Mouse (Mus musculus) limb, embryonic 13.5 days (tissue): ENCODE results near the gene Ggcx. TPM values are rescaled to one million over a fixed set of nuclear protein-coding genes. Genes with fewer than 3 reads are reported as not detected.
"Not testable (repeated sequence)": the region's sequence is repeated elsewhere in the genome, so short reads cannot be mapped to it uniquely, and the experiment has no call there.

Experiments used
- ATAC-seq: fragments of 200-750 bp; cut with Nextera tagmentation; 2 replicates; pipeline ENCODE4 v1.8.0; 2017; ENCODE audit warnings: low read depth, moderate number of reproducible peaks, moderate TSS enrichment; ENCODE audit not compliant: low FRiP score
- H3K27ac ChIP-seq: fragments of 300-500 bp; sonication (generic); 2 replicates; pipeline ENCODE4 v1.5.1; 2015; ENCODE audit warnings: inconsistent platforms, mild to moderate bottlenecking, moderate library complexity
- H3K27me3 ChIP-seq: fragments of 300-500 bp; sonication (generic); 2 replicates; pipeline ENCODE4 v1.6.1; 2015; ENCODE audit warnings: mild to moderate bottlenecking, inconsistent platforms
- H3K36me3 ChIP-seq: fragments of 300-500 bp; sonication (generic); 2 replicates; pipeline ENCODE4 v1.6.1; 2015; ENCODE audit warnings: inconsistent platforms, mild to moderate bottlenecking, moderate library complexity
- H3K4me1 ChIP-seq: fragments of 300-500 bp; sonication (generic); 2 replicates; pipeline ENCODE4 v1.6.1; 2015; ENCODE audit warnings: inconsistent platforms
- H3K4me2 ChIP-seq: fragments of 300-500 bp; sonication (generic); replicated peaks from 2 replicates; pipeline ENCODE4 v1.6.1; 2015; ENCODE audit warnings: inconsistent platforms, mild to moderate bottlenecking, moderate library complexity
- H3K4me3 ChIP-seq: fragments of 300-500 bp; sonication (generic); 2 replicates; pipeline ENCODE4 v1.5.1; 2015; ENCODE audit warnings: moderate library complexity, mild to moderate bottlenecking, inconsistent platforms
- H3K9ac ChIP-seq: fragments of 300-500 bp; sonication (generic); 2 replicates; pipeline ENCODE4 v1.6.1; 2015; ENCODE audit warnings: mild to moderate bottlenecking, inconsistent platforms
- H3K9me3 ChIP-seq: fragments of 300-500 bp; sonication (generic); 2 replicates; pipeline ENCODE4 v1.6.1; 2016; ENCODE audit warnings: inconsistent platforms
- WGBS: fragments of 180-500 bp; shearing (Covaris S2); methylation state at CpG from one replicate; pipeline ENCODE4 v1.1.7; 2015; 5-methylcytosine and 5-hydroxymethylcytosine counted together
- polyA plus RNA-seq: library from polyadenylated mRNA; unstranded; fragments of >200 nt; fragmentation: Nextera tagmentation; extraction: Ambion mirVana; gene quantifications from 2 replicates; pipeline ENCODE4 v1.2.1, GENCODE M21; 2015

Ggcx gene
- polyA plus RNA-seq, 1 experiment from 2014 or later = 47.8 TPM

GRCm38 (mm10) chr6:72438862-72439354, 24.8 kb downstream of the Ggcx start:
- ATAC-seq = peak; percentile 42
- peaks cover 34% of the 10 kb centered on the region for H3K36me3 ChIP-seq
- H3K27me3 ChIP-seq = no peaks in the 10 kb centered on the region
- under 1% methylated on average over 57 of the region's 57 CpGs for WGBS
- H3K4me2 ChIP-seq = peak overlapping the region; percentile 85
- peak overlapping the region; percentile 99 for H3K27ac ChIP-seq
- peak overlapping the region; percentile 99 for H3K9ac ChIP-seq
- H3K9me3 ChIP-seq = no peaks in the 10 kb centered on the region
- H3K4me1 ChIP-seq = peaks cover 41% of the 10 kb centered on the region
- peak overlapping the region; percentile 89 for H3K4me3 ChIP-seq

GRCm38 (mm10) chr6:72439355-72440185, 25.5 kb downstream of the Ggcx start, which contains the start of gene Mat2a:
Mat2a (minus strand) TSS chr6:72439558.
- Histone ChIP-seq H3K4me2 (peak within 1 kb of the TSS; percentile 85), H3K27me3 (no peaks in the 10 kb centered on the region), H3K4me1 (peaks cover 41% of the 10 kb centered on the region), H3K27ac (peak within 1 kb of the TSS; percentile 99), H3K36me3 (peaks cover 29% of the 10 kb centered on the region), H3K9ac (peak within 1 kb of the TSS; percentile 99), H3K4me3 (peak within 1 kb of the TSS; percentile 89), H3K9me3 (no peaks in the 10 kb centered on the region)
- peak; percentile 90 for ATAC-seq
- WGBS = under 1% methylated on average over 77 of the region's 77 CpGs

DNA sequence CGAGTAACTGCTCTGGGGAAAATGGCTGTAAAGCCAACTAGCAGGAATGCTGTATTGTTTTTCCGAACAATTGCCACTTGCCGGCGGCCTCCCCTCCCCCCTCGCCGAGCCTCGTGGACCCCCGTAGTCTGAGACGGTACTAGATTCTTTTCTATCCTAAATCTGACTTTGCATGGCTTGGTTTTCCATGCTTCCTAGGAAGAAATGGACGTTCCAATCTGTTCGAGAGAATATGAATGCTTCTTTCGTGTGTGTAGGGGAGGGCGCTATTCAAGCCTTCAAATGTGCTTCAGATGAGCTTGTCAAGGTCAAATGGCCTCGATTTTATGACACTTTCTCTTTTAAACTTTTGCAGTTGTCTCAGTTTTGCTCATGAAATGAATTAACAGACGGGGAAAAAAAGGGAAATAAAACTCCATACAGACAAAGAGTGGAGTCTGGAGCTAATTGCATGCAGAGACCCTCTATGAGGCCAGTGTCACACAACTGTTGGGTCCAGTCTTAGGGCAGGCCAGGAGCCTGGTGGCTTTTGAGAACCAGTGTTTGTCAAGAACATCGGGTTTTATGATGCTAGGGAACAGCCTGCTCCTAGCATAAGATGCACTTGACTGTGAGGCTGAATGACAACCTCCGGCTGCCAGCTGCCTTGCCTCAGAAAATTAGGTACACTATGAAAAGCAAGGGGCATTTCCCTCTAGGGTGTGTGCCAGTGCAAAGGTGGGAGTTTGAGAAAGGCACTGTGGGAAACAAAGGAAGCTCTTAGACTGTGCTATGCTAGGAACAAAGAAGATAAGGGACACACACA, 26.3 kb downstream of the Ggcx start:
- Histone ChIP-seq H3K27me3 (no peaks in the 10 kb centered on the region), H3K9me3 (no peaks in the 10 kb centered on the region), H3K4me3 (peak overlapping the region; percentile 89), H3K9ac (peak overlapping the region; percentile 99), H3K4me1 (peaks cover 36% of the 10 kb centered on the region), H3K4me2 (peak overlapping the region; percentile 69), H3K36me3 (peaks cover 21% of the 10 kb centered on the region), H3K27ac (peak overlapping the region; percentile 99)
- 9% methylated on average over 17 of the region's 17 CpGs for WGBS
- ATAC-seq = no peak; the same call in 1 of the 2 replicates

DNA sequence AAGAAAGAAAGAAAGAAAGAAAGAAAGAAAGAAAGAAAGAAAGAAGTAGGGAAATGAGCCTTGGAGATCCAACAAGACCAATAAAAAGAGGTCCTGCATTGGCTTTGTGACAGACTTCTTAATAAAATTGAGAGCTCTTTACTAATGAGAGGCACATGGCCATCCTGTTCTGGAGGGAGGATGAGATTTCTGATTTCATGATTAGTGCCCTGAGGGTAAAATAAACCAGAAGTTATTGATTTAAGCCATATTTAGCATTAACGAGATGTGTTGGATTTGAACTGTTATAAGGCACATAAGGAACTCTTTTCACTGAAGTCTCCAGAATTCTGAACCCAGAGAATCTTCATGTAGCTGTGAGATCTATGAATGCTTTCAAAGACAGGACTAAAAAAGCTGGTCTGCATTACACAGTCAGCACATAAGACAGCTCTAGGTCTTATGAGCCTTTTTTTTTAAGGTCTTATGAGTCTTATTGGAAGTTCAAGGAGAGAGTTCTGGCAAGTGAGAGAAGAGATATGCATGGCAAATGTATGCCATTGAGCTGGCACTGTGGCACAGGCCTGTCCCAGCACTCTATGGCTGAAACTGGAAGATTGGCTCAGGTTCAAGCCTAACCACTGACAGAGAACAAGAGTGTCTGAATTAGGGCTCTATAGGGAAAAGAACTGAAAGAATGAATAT, 29.0 kb downstream of the Ggcx start:
- H3K36me3 ChIP-seq = no peaks in the 10 kb centered on the region
- H3K27me3 ChIP-seq = no peaks in the 10 kb centered on the region
- 27% methylated on average over 1 of the region's 1 CpGs for WGBS
- H3K9ac ChIP-seq = no peak overlapping the region
- no peak overlapping the region for H3K27ac ChIP-seq
- no peak overlapping the region for H3K4me2 ChIP-seq
- no peak overlapping the region for H3K4me3 ChIP-seq
- no peaks in the 10 kb centered on the region for H3K9me3 ChIP-seq
- ATAC-seq = no peak
- peaks cover 18% of the 10 kb centered on the region for H3K4me1 ChIP-seq

GRCm38 (mm10) chr6:72445011-72445410, 30.9 kb downstream of the Ggcx start:
- H3K27me3 ChIP-seq = no peaks in the 10 kb centered on the region
- no peaks in the 10 kb centered on the region for H3K36me3 ChIP-seq
- ATAC-seq = no peak

GRCm38 (mm10) chr6:72447487-72447886, 33.4 kb downstream of the Ggcx start:
- Histone ChIP-seq H3K9ac (no peak overlapping the region), H3K36me3 (no peaks in the 10 kb centered on the region), H3K27ac (no peak overlapping the region), H3K4me3 (no peak overlapping the region), H3K4me2 (no peak overlapping the region), H3K4me1 (no peaks in the 10 kb centered on the region), H3K9me3 (no peaks in the 10 kb centered on the region), H3K27me3 (no peaks in the 10 kb centered on the region)
- 77% methylated on average over 2 of the region's 2 CpGs for WGBS
- ATAC-seq = no peak

More at GRCm38 (mm10) chr6:72445011-72445410, 30.9 kb downstream of the Ggcx start:
- no peaks in the 10 kb centered on the region for H3K9me3 ChIP-seq
- H3K27ac ChIP-seq = no peak overlapping the region
- H3K4me1 ChIP-seq = peaks cover 15% of the 10 kb centered on the region
- no peak overlapping the region for H3K9ac ChIP-seq
- H3K4me3 ChIP-seq = no peak overlapping the region
- H3K4me2 ChIP-seq = no peak overlapping the region

- H3K4me3 ChIP-seq, H3K9me3 ChIP-seq, H3K27me3 ChIP-seq, H3K27ac ChIP-seq, H3K4me2 ChIP-seq, H3K9ac ChIP-seq, H3K36me3 ChIP-seq, ATAC-seq: not testable (repeated sequence)
- 61% methylated on average over 2 of the region's 2 CpGs for WGBS
- H3K4me1 ChIP-seq = peaks cover 13% of the 10 kb centered on the region
Measured at GRCm38 (mm10) chr6:72451778-72452177, 37.7 kb downstream of the Ggcx start.

DNA sequence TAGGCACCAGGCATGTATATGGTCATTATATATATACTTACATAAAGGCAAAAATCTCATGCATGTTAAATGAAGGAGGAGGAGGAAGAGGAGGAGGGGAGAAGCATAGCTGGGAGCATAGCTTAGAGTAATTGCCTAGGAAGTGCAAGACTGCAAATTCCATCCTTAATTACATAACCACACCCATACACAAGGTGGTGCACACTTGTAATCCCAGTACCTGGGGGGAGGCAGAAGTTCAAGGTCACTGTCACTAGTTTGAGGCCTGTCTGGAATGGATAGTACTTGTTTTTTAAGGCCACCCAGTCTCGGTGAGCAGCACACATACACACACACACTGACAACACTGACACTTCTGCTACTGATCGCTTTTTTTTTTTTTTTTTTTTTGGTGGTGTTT, 38.2 kb downstream of the Ggcx start:
- Histone ChIP-seq H3K27ac (no peak overlapping the region), H3K9ac (no peak overlapping the region), H3K9me3 (no peaks in the 10 kb centered on the region), H3K4me2 (no peak overlapping the region), H3K27me3 (no peaks in the 10 kb centered on the region), H3K4me1 (peaks cover 13% of the 10 kb centered on the region), H3K36me3 (no peaks in the 10 kb centered on the region), H3K4me3 (no peak overlapping the region)
- no peak for ATAC-seq
- 79% methylated on average over 2 of the region's 2 CpGs for WGBS

DNA sequence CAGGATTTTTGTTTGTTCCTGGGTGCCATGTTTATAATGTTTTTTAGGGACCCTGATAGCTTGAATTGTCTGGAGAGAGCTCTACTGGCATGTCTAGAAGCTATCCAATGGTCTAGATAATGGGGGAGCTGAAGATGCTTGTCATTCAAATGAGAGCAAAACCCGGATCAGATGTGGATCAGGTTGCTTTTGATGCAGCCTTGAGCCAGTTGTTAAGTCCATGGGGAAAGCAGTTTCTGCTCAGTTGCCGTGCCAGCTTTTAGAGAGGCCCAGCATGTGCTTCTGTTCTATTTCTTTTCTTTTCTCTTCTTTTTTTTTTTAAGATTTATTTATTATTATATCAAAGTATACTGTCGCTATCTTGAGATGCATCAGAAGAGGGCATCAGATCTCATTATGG, 39.5 kb downstream of the Ggcx start:
- Histone ChIP-seq H3K4me3 (no peak overlapping the region), H3K4me1 (peaks cover 16% of the 10 kb centered on the region), H3K36me3 (no peaks in the 10 kb centered on the region), H3K9me3 (no peaks in the 10 kb centered on the region), H3K4me2 (no peak overlapping the region), H3K27ac (no peak overlapping the region), H3K9ac (no peak overlapping the region), H3K27me3 (no peaks in the 10 kb centered on the region)
- WGBS = 82% methylated on average over 3 of the region's 3 CpGs
- ATAC-seq = no peak

- no peak overlapping the region for H3K4me2 ChIP-seq
- peaks cover 22% of the 10 kb centered on the region for H3K4me1 ChIP-seq
- no peak overlapping the region for H3K4me3 ChIP-seq
- no peaks in the 10 kb centered on the region for H3K36me3 ChIP-seq
- no peaks in the 10 kb centered on the region for H3K27me3 ChIP-seq
- H3K9ac ChIP-seq = peak overlapping the region; percentile 8; the same call in 1 of the 2 replicates
- H3K9me3 ChIP-seq = no peaks in the 10 kb centered on the region
- WGBS = 61% methylated on average over 7 of the region's 7 CpGs
- H3K27ac ChIP-seq = peak overlapping the region; percentile 33; the same call in 1 of the 2 replicates
- peak; percentile 15; the same call in 1 of the 2 replicates for ATAC-seq
Measured at GRCm38 (mm10) chr6:72454072-72454746, 40.1 kb downstream of the Ggcx start.

GRCm38 (mm10) chr6:72454833-72455373, 40.8 kb downstream of the Ggcx start:
- no peak overlapping the region for H3K4me2 ChIP-seq
- peak overlapping the region; percentile 33; the same call in 1 of the 2 replicates for H3K27ac ChIP-seq
- 60% methylated on average over 7 of the region's 7 CpGs for WGBS
- no peaks in the 10 kb centered on the region for H3K27me3 ChIP-seq
- ATAC-seq = peak; percentile 51
- H3K4me1 ChIP-seq = peaks cover 24% of the 10 kb centered on the region
- no peaks in the 10 kb centered on the region for H3K36me3 ChIP-seq
- no peaks in the 10 kb centered on the region for H3K9me3 ChIP-seq
- no peak overlapping the region for H3K9ac ChIP-seq
- no peak overlapping the region for H3K4me3 ChIP-seq
